Mouse (Mus musculus): ENCODE measurements at regions not wholly inside any gene's neighbourhood (a gene's known extent, or its start where the extent isn't known, plus 50 kb on each side); places are given as distances from the start of the nearest gene placed in this dataset.

DNA sequence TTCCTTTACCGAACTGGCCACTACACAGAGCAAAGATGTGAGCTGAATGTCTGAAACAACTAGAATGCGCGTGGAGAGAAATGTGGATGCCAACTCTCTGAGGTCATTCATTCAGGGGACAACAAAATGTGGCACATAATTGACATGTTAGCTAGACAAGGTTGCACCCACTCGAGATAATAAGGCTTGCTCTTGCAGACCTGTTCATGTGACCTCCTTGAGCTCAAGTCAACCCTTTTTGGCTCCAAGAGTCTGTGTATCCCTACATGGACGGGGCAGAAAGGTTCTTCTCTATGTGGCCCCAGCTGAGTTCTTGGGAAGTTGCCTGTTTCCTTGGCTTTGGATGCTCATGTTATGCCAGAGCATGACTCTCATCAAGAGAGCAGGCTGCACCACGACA lies 383.0 kb upstream of the Mgmt start:
- H3K9me3 ChIP-seq (ENCODE audit: low read length) = no peaks in the 10 kb centered on the region
- no peak overlapping the region for H3K4me3 ChIP-seq (ENCODE audit: low read length)
- 58% methylated on average over 6 of the region's 6 CpGs for WGBS
- DNase-seq (ENCODE audit: low spot score) (no peak), ATAC-seq (no peak)
- no peaks in the 10 kb centered on the region for H3K27me3 ChIP-seq (ENCODE audit: insufficient read depth, low read length)
- no peaks in the 10 kb centered on the region for H3K36me3 ChIP-seq (ENCODE audit: insufficient read depth, low read length)
- H3K27ac ChIP-seq = no peak overlapping the region
- TF ChIP-seq CTCF (IDR thresholded peaks at IDR 0.05; ENCODE audit: low read depth) = no peak
- no peaks in the 10 kb centered on the region for H3K4me1 ChIP-seq (ENCODE audit: insufficient read depth, low read length)
- no peak overlapping the region for H3K9ac ChIP-seq (replicated peaks; ENCODE audit: low read length)
- H3K4me2 ChIP-seq (ENCODE audit: low read depth, low read length) = no peak overlapping the region

DNA sequence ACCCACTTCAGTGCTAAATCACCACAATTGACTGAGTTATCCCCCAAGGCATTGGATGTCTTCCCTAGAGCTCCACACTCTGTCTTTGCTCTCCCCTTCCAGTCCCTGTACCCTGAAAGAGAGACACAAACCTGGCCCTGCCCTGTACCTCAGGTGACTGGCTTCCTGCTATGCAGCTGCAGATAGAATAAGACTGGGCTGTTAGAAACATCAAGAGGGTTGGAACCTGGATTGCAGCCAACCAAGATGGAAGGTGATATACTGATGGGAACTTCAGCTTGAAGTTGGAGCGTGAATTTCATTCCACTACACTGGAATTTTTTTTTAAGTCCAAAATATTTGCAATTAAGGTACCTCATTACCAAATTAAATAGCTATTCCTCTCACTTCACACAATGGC lies 379.0 kb upstream of the Mgmt start:
- H3K4me3 ChIP-seq (ENCODE audit: low read length) = no peak overlapping the region
- H3K4me1 ChIP-seq (ENCODE audit: insufficient read depth, low read length) = no peaks in the 10 kb centered on the region
- H3K9ac ChIP-seq (replicated peaks; ENCODE audit: low read length) = no peak overlapping the region
- no peak overlapping the region for H3K27ac ChIP-seq
- ATAC-seq (no peak), DNase-seq (ENCODE audit: low spot score) (no peak)
- no peaks in the 10 kb centered on the region for H3K9me3 ChIP-seq (ENCODE audit: low read length)
- no peak overlapping the region for H3K4me2 ChIP-seq (ENCODE audit: low read depth, low read length)
- no peaks in the 10 kb centered on the region for H3K27me3 ChIP-seq (ENCODE audit: insufficient read depth, low read length)
- 80% methylated on average over 1 of the region's 1 CpGs for WGBS
- TF ChIP-seq CTCF (IDR thresholded peaks at IDR 0.05; ENCODE audit: low read depth) = no peak
- no peaks in the 10 kb centered on the region for H3K36me3 ChIP-seq (ENCODE audit: insufficient read depth, low read length)

DNA sequence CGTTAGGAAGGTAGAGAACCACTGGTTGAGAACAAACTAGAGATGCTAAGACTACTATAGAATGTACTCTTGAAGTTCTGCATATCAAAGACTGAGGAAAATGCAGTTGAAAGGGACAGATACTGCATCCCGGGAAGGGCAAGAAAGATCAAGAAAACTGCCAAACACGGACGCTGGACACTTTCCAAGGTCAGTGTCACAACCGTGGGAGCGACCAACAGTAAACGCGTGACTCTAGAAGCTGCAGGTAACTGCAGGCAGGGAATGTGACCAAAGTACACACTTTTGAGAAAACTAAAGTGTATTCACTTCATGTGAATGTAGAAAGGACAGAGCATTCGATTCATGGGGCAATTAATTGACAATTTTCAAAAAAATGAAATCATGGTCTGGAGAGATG lies 368.6 kb upstream of the Mgmt start:
- Histone ChIP-seq H3K4me1 (ENCODE audit: insufficient read depth, low read length) (no peaks in the 10 kb centered on the region), H3K36me3 (ENCODE audit: insufficient read depth, low read length) (no peaks in the 10 kb centered on the region), H3K9ac (replicated peaks; ENCODE audit: low read length) (no peak overlapping the region), H3K27ac (no peak overlapping the region), H3K4me2 (ENCODE audit: low read depth, low read length) (no peak overlapping the region), H3K27me3 (ENCODE audit: insufficient read depth, low read length) (no peaks in the 10 kb centered on the region), H3K4me3 (ENCODE audit: low read length) (no peak overlapping the region), H3K9me3 (ENCODE audit: low read length) (no peaks in the 10 kb centered on the region)
- 84% methylated on average over 9 of the region's 9 CpGs for WGBS
- no peak for ATAC-seq
- no peak for DNase-seq (ENCODE audit: low spot score)
- TF ChIP-seq CTCF (IDR thresholded peaks at IDR 0.05; ENCODE audit: low read depth) = no peak

DNA sequence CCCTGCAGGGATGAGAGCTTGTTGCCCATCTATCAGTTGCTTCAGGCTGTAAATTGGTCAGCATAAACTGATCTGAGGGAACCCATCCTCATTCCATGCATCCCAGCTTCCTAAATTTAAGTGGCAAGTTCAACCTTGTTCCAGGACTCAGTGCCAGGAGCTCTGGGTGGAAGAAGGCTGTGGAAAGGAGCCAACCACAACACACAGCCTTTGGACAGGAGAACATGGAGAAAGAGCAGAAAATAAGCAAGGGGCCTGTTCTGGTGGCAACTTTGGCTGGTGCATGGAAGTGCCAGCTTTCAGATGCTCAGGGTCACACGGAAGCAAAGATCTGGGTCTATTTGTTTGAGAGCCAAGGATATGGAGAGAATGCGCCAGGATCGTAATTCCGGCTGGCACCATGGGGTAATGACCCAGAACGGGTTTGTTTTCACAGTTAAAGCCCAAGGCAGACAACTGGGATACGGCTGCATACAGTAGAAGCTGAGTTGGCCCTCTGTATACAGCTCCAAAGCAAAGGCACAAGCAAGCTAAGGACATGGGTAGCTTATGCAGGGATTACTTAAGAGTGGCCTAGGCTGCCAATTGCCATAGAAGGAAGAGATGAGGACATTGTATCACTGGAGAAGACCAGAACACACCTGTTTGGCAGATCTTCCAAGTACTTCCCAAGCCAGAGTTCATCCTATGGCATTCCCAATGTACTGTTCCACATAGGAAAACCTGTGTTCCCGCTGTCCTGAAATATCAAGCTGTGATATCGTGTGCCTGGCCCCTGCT lies 364.2 kb upstream of the Mgmt start:
- Histone ChIP-seq H3K4me1 (ENCODE audit: insufficient read depth, low read length) (no peaks in the 10 kb centered on the region), H3K9me3 (ENCODE audit: low read length) (no peaks in the 10 kb centered on the region), H3K9ac (replicated peaks; ENCODE audit: low read length) (no peak overlapping the region), H3K27me3 (ENCODE audit: insufficient read depth, low read length) (no peaks in the 10 kb centered on the region), H3K4me2 (ENCODE audit: low read depth, low read length) (no peak overlapping the region), H3K27ac (no peak overlapping the region), H3K36me3 (ENCODE audit: insufficient read depth, low read length) (no peaks in the 10 kb centered on the region), H3K4me3 (ENCODE audit: low read length) (no peak overlapping the region)
- ATAC-seq (no peak), DNase-seq (ENCODE audit: low spot score) (peak; percentile 30)
- WGBS = 55% methylated on average over 8 of the region's 8 CpGs
- TF ChIP-seq CTCF (IDR thresholded peaks at IDR 0.05; ENCODE audit: low read depth) = no peak

DNA sequence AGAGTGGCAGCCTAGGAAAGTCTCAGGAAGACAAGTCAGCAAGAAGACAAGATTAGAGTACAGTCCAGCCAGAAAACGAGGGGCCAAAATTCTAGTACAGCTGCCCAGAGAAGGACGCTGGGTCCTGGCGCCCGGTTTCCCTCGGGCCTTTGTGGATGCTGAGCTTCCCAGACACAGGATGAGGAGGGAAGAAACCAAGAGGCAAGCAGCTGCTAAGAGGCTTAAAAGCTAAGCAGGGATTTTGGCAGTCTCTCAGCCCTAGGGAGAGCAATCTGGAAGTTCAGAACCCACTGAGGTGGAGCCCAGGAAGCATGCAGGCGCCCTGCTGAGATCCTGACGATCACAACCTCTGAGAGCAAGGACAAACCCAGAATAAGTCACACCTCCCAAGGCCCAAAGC lies 363.1 kb upstream of the Mgmt start:
- DNase-seq (ENCODE audit: low spot score) (peak; percentile 17), ATAC-seq (no peak)
- no peak for TF ChIP-seq CTCF (IDR thresholded peaks at IDR 0.05; ENCODE audit: low read depth)
- 55% methylated on average over 7 of the region's 7 CpGs for WGBS
- Histone ChIP-seq H3K4me3 (ENCODE audit: low read length) (no peak overlapping the region), H3K36me3 (ENCODE audit: insufficient read depth, low read length) (no peaks in the 10 kb centered on the region), H3K4me2 (ENCODE audit: low read depth, low read length) (no peak overlapping the region), H3K27me3 (ENCODE audit: insufficient read depth, low read length) (no peaks in the 10 kb centered on the region), H3K27ac (no peak overlapping the region), H3K9me3 (ENCODE audit: low read length) (no peaks in the 10 kb centered on the region), H3K9ac (replicated peaks; ENCODE audit: low read length) (no peak overlapping the region), H3K4me1 (ENCODE audit: insufficient read depth, low read length) (no peaks in the 10 kb centered on the region)

DNA sequence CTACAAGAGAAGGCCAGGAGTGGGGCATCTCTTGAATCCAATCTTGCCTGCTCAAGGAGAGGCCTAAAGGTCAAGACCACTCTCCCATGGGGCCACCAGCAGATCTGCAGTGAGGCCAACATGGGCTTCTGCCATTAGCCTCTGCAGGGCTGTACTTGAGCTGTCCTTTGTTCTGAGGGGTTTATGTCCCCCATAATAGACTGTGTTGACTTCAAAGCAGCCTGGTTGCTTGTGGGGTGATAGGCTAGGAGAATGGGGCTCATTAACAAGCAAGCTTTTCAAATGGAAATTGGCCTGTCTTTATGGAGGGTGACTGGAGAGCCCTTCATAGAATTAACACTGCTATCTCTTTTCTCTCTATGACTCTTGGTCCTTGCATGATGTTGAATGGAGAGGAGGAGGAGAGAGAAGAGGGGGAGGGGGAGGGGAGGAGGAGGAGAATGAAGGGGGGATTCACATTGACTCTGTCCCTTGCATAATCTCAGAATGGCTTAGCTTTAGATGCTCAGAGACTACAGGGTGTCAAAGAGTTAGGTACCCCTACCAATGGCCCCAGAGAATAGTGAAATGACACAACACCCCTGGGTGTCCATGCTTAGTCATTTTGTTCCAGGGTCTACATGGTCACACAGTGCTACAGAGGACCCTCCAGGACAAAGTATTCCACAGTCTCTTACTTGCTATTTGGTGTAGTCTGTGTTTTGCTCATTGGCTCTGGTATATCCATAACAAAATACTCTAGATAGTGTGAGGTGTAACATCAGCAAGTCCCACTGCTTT lies 352.3 kb upstream of the Mgmt start:
- H3K27me3 ChIP-seq (ENCODE audit: insufficient read depth, low read length) = no peaks in the 10 kb centered on the region
- no peak for ATAC-seq
- H3K36me3 ChIP-seq (ENCODE audit: insufficient read depth, low read length) = no peaks in the 10 kb centered on the region

DNA sequence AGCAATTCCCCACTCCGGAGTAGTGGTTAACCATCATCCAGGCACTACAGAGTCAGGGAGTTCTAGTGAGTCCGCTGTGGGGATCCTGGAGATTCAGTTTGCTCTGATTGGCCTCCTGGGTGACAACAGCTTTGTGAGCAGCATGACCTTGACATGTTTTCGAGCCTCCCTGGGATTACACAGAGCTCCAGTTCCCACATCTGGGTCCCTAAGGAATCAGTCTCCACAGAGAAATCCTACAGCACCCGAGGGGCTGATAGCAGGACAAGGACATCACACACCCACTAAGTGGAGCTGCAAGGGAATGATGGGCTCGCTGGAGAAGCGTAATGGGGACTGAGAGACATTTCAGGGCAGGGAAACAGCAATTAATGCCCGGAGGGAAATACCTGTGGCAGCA lies 351.5 kb upstream of the Mgmt start:
- H3K4me1 ChIP-seq (ENCODE audit: insufficient read depth, low read length) = no peaks in the 10 kb centered on the region
- H3K27ac ChIP-seq = no peak overlapping the region
- ATAC-seq (no peak), DNase-seq (ENCODE audit: low spot score) (no peak)
- no peak overlapping the region for H3K9ac ChIP-seq (replicated peaks; ENCODE audit: low read length)
- no peak overlapping the region for H3K4me3 ChIP-seq (ENCODE audit: low read length)
- 75% methylated on average over 7 of the region's 7 CpGs for WGBS
- no peak overlapping the region for H3K4me2 ChIP-seq (ENCODE audit: low read depth, low read length)
- H3K27me3 ChIP-seq (ENCODE audit: insufficient read depth, low read length) = no peaks in the 10 kb centered on the region
- no peaks in the 10 kb centered on the region for H3K9me3 ChIP-seq (ENCODE audit: low read length)
- H3K36me3 ChIP-seq (ENCODE audit: insufficient read depth, low read length) = no peaks in the 10 kb centered on the region
- TF ChIP-seq CTCF (IDR thresholded peaks at IDR 0.05; ENCODE audit: low read depth) = no peak

More for the DNA sequence above, 352.3 kb upstream of the Mgmt start:
- no peaks in the 10 kb centered on the region for H3K4me1 ChIP-seq (ENCODE audit: insufficient read depth, low read length)
- no peak for TF ChIP-seq CTCF (IDR thresholded peaks at IDR 0.05; ENCODE audit: low read depth)
- H3K27ac ChIP-seq = no peak overlapping the region
- no peaks in the 10 kb centered on the region for H3K9me3 ChIP-seq (ENCODE audit: low read length)
- H3K4me2 ChIP-seq (ENCODE audit: low read depth, low read length) = no peak overlapping the region
- no peak overlapping the region for H3K4me3 ChIP-seq (ENCODE audit: low read length)
- DNase-seq (ENCODE audit: low spot score) = no peak
- H3K9ac ChIP-seq (replicated peaks; ENCODE audit: low read length) = no peak overlapping the region

All from hindbrain, postnatal 0 days (tissue).